Mouse (Mus musculus) liver, embryonic 12.5 days (tissue): ENCODE results near the gene Neu2. TPM values are rescaled to one million over a fixed set of nuclear protein-coding genes. Genes with fewer than 3 reads are reported as not detected.

Source experiments
- ATAC-seq: fragments of 200-750 bp; cut with Nextera tagmentation; 2 replicates; pipeline ENCODE4 v1.8.0; 2017; ENCODE audit warnings: moderate number of reproducible peaks, mild to moderate bottlenecking, moderate library complexity
- H3K27ac ChIP-seq: fragments of 300-500 bp; sonication (generic); 2 replicates; pipeline ENCODE4 v1.5.1; 2016; ENCODE audit warnings: mild to moderate bottlenecking
- H3K27me3 ChIP-seq: fragments of 300-500 bp; sonication (generic); replicated peaks from 2 replicates; pipeline ENCODE4 v1.6.1; 2016; ENCODE audit warnings: mild to moderate bottlenecking, moderate library complexity
- H3K36me3 ChIP-seq: fragments of 300-500 bp; sonication (generic); 2 replicates; pipeline ENCODE4 v1.6.1; 2016; ENCODE audit warnings: mild to moderate bottlenecking, moderate library complexity
- H3K4me1 ChIP-seq: fragments of 300-500 bp; sonication (generic); 2 replicates; pipeline ENCODE4 v1.6.1; 2016
- H3K4me2 ChIP-seq: fragments of 300-500 bp; sonication (generic); 2 replicates; pipeline ENCODE4 v1.6.1; 2016; ENCODE audit warnings: mild to moderate bottlenecking, moderate library complexity
- H3K4me3 ChIP-seq: fragments of 300-500 bp; sonication (generic); 2 replicates; pipeline ENCODE4 v1.5.1; 2016; ENCODE audit warnings: mild to moderate bottlenecking, moderate library complexity
- H3K9ac ChIP-seq: fragments of 300-500 bp; sonication (generic); 2 replicates; pipeline ENCODE4 v1.6.1; 2016; ENCODE audit warnings: mild to moderate bottlenecking, moderate library complexity
- H3K9me3 ChIP-seq: fragments of 300-500 bp; sonication (generic); replicated peaks from 2 replicates; pipeline ENCODE4 v1.6.1; 2016; ENCODE audit warnings: mild to moderate bottlenecking, moderate library complexity
- WGBS: fragments of 180-500 bp; shearing (Covaris S2); methylation state at CpG from one replicate; pipeline ENCODE4 v1.1.7; 2016; ENCODE audit not compliant: insufficient replicate concordance; 5-methylcytosine and 5-hydroxymethylcytosine counted together
- polyA plus RNA-seq: library from polyadenylated mRNA; unstranded; fragments of >200 nt; fragmentation: Nextera tagmentation; extraction: Ambion mirVana; gene quantifications from 2 replicates; pipeline ENCODE4 v1.2.1, GENCODE M21; 2016

The Neu2 gene
- polyA plus RNA-seq, 1 experiment from 2014 or later: 0.67 TPM

DNA sequence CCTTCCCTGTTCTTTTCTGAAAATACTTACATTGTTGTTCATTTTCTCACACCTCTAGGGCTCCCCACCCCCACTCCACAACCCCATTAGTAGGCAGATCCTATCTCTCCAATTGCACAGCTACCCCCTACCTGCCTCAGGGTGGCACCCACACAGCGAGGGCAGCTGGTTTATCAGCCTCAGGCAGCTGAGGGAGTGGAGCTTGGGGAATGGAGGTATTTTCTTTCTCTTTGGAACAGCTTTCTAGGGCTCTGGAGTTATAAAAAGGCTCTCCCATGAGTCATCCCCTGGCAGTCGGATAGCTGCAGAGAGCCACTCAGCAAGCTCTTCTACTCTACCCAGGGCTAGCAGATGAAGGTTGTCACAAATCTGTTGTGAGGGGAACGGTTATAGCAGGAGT, 84.6 kb downstream of the Neu2 start:
- WGBS: 44% methylated on average over 3 of the region's 3 CpGs
- H3K9ac ChIP-seq: no peak overlapping the region

DNA sequence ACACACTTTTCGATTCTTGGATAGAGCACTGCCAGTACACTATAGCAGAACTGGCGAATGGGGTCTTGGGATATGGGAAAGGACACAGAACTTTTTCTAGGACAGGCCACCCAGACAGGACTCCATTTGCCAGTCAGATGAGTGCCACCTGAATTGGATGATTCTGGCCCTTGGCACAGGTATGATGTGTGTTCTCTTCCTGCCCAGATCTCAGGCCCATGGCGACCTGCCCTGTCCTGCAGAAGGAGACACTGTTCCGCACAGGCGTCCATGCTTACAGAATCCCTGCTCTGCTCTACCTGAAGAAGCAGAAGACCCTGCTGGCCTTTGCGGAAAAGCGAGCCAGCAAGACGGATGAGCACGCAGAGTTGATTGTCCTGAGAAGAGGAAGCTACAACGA, 85.0 kb downstream of the Neu2 start:
- Histone ChIP-seq H3K27ac (no peak overlapping the region), H3K4me1 (0 out of 2 replicates have a peak, but pooled peaks cover 5% of the 10 kb centered on the region), H3K27me3 (no peaks in the 10 kb centered on the region), H3K4me2 (no peak overlapping the region), H3K9ac (no peak overlapping the region), H3K4me3 (no peak overlapping the region), H3K9me3 (no peaks in the 10 kb centered on the region), H3K36me3 (no peaks in the 10 kb centered on the region)
- 78% methylated on average over 10 of the region's 10 CpGs for WGBS
- ATAC-seq: no peak

More for the DNA sequence above, 84.6 kb downstream of the Neu2 start:
- no peaks in the 10 kb centered on the region for H3K27me3 ChIP-seq
- H3K4me1 ChIP-seq: 0 out of 2 replicates have a peak, but pooled peaks cover 5% of the 10 kb centered on the region
- no peak overlapping the region for H3K4me2 ChIP-seq
- H3K4me3 ChIP-seq: no peak overlapping the region
- no peaks in the 10 kb centered on the region for H3K36me3 ChIP-seq
- no peak overlapping the region for H3K27ac ChIP-seq
- H3K9me3 ChIP-seq: no peaks in the 10 kb centered on the region
- no peak for ATAC-seq

DNA sequence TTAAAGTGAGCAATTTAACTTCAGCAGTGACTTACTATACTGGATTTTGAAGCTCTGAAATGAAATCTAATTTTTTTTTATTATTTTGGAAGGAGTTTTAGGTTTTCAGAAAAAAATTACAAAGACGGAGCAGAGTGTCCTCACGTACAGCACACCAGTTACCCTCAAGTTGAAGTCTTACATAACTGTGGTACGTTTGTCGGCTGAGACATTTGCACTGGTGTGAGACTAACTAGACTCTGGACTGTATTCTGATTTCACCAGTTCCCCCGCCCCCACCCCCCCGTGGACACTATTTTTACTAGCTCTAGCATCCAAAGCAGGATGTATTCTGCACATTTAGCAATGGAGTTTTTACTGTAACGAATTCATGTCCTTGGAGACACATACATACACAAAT, 90.8 kb downstream of the Neu2 start:
- H3K27ac ChIP-seq: no peak overlapping the region
- H3K4me2 ChIP-seq: no peak overlapping the region
- no peak overlapping the region for H3K9ac ChIP-seq
- no peaks in the 10 kb centered on the region for H3K36me3 ChIP-seq
- H3K27me3 ChIP-seq: 0 out of 2 replicates have a peak, but pooled peaks cover 11% of the 10 kb centered on the region
- WGBS: 54% methylated on average over 7 of the region's 7 CpGs
- H3K4me3 ChIP-seq: no peak overlapping the region
- no peak for ATAC-seq
- H3K4me1 ChIP-seq: no peaks in the 10 kb centered on the region
- no peaks in the 10 kb centered on the region for H3K9me3 ChIP-seq

DNA sequence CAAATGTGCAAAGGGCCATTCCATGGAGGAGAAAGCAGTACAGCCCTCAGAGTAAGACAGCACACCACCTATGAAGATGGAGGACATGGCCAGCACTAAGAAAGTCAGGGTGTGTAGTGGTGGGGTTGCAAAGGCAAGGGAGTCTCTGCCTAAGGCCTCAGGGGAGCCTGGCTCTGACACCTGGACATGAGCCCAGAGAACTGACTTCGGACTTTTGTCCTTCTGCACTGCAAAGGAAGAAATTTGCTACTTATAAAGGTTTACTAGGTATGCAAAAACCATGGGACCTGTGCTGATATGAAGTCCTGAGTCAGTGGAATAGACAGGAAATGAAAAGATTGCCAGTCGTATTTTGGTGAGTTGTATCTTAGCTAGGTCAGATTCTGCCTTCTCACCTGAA, 92.1 kb downstream of the Neu2 start:
- H3K4me2 ChIP-seq: no peak overlapping the region

GRCm38 (mm10) chr1:87603389-87603788, 93.7 kb downstream of the Neu2 start:
- ATAC-seq: no peak
- 78% methylated on average over 5 of the region's 5 CpGs for WGBS
- H3K27me3 ChIP-seq: 0 out of 2 replicates have a peak, but pooled peaks cover 22% of the 10 kb centered on the region
- no peaks in the 10 kb centered on the region for H3K9me3 ChIP-seq
- H3K4me3 ChIP-seq: no peak overlapping the region
- H3K4me2 ChIP-seq: no peak overlapping the region
- H3K36me3 ChIP-seq: no peaks in the 10 kb centered on the region
- H3K9ac ChIP-seq: no peak overlapping the region
- H3K27ac ChIP-seq: no peak overlapping the region
- H3K4me1 ChIP-seq: no peaks in the 10 kb centered on the region

More for the DNA sequence above, 92.1 kb downstream of the Neu2 start:
- H3K27ac ChIP-seq: no peak overlapping the region
- ATAC-seq: no peak
- H3K36me3 ChIP-seq: no peaks in the 10 kb centered on the region
- 44% methylated on average over 2 of the region's 2 CpGs for WGBS
- 0 out of 2 replicates have a peak, but pooled peaks cover 15% of the 10 kb centered on the region for H3K27me3 ChIP-seq
- no peaks in the 10 kb centered on the region for H3K4me1 ChIP-seq
- no peak overlapping the region for H3K4me3 ChIP-seq
- H3K9me3 ChIP-seq: no peaks in the 10 kb centered on the region
- no peak overlapping the region for H3K9ac ChIP-seq

- H3K4me1 ChIP-seq: no peaks in the 10 kb centered on the region
- no peaks in the 10 kb centered on the region for H3K36me3 ChIP-seq
- H3K9me3 ChIP-seq: no peaks in the 10 kb centered on the region
- H3K4me3 ChIP-seq: no peak overlapping the region
- H3K9ac ChIP-seq: no peak overlapping the region
- H3K27me3 ChIP-seq: 0 out of 2 replicates have a peak, but pooled peaks cover 22% of the 10 kb centered on the region
- no peak overlapping the region for H3K4me2 ChIP-seq
- H3K27ac ChIP-seq: no peak overlapping the region
- 67% methylated on average over 2 of the region's 2 CpGs for WGBS
- no peak for ATAC-seq
Observed at GRCm38 (mm10) chr1:87605296-87605695, 95.6 kb downstream of the Neu2 start.

GRCm38 (mm10) chr1:87607385-87608091, 97.8 kb downstream of the Neu2 start:
- H3K4me2 ChIP-seq: no peak overlapping the region
- H3K27me3 ChIP-seq: 0 out of 2 replicates have a peak, but pooled peaks cover 22% of the 10 kb centered on the region
- no peak overlapping the region for H3K27ac ChIP-seq
- WGBS: 53% methylated on average over 21 of the region's 21 CpGs
- ATAC-seq: no peak
- H3K4me1 ChIP-seq: no peaks in the 10 kb centered on the region
- no peaks in the 10 kb centered on the region for H3K9me3 ChIP-seq
- H3K9ac ChIP-seq: no peak overlapping the region
- H3K36me3 ChIP-seq: no peaks in the 10 kb centered on the region
- H3K4me3 ChIP-seq: no peak overlapping the region

GRCm38 (mm10) chr1:87608416-87609046, 98.8 kb downstream of the Neu2 start:
- no peak overlapping the region for H3K4me2 ChIP-seq
- no peaks in the 10 kb centered on the region for H3K36me3 ChIP-seq
- H3K4me3 ChIP-seq: no peak overlapping the region
- WGBS: 30% methylated on average over 7 of the region's 7 CpGs
- no peaks in the 10 kb centered on the region for H3K4me1 ChIP-seq
- no peak overlapping the region for H3K9ac ChIP-seq
- H3K27ac ChIP-seq: no peak overlapping the region
- H3K9me3 ChIP-seq: no peaks in the 10 kb centered on the region
- ATAC-seq: peak; percentile 42; the same call in 1 of the 2 replicates
- H3K27me3 ChIP-seq: 0 out of 2 replicates have a peak, but pooled peaks cover 17% of the 10 kb centered on the region

- Histone ChIP-seq H3K4me2 (no peak overlapping the region), H3K4me1 (peaks cover 7% of the 10 kb centered on the region), H3K36me3 (no peaks in the 10 kb centered on the region), H3K27me3 (no peaks in the 10 kb centered on the region), H3K27ac (no peak overlapping the region), H3K9me3 (no peaks in the 10 kb centered on the region), H3K9ac (no peak overlapping the region), H3K4me3 (no peak overlapping the region)
- 68% methylated on average over 2 of the region's 2 CpGs for WGBS
- ATAC-seq: no peak
Observed at GRCm38 (mm10) chr1:87614576-87615295, 105.0 kb downstream of the Neu2 start.

DNA sequence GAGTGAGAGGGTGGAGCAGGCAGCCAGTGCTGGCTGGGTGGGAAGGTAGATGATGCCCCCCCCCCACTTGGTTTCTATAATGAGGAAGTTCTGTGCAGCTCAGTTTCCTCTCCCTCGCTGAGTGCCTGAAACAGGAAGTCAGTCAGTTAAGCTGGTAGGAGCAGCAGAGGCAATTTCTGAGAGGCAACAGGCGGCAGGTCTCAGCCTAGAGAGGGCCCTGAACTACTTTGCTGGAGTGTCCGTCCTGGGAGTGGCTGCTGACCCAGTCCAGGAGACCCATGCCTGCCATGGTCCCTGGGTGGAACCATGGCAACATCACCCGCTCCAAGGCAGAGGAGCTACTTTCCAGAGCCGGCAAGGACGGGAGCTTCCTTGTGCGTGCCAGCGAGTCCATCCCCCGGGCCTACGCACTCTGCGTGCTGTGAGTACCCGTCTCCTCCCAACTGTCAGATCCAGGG, 110.6 kb downstream of the Neu2 start, which contains the start of gene Inpp5d:
TSS of gene Inpp5d (plus strand) at position 102 of the 458 bp plus-strand sequence.
- Histone ChIP-seq H3K4me3 (peak within 1 kb of the TSS; percentile 60), H3K27me3 (no peaks in the 10 kb centered on the region), H3K4me1 (peaks cover 61% of the 10 kb centered on the region), H3K9me3 (no peaks in the 10 kb centered on the region), H3K4me2 (peak within 1 kb of the TSS; percentile 75), H3K36me3 (no peaks in the 10 kb centered on the region), H3K9ac (peak within 1 kb of the TSS; percentile 72), H3K27ac (peak within 1 kb of the TSS; percentile 74)
- peak; percentile 59 for ATAC-seq
- WGBS: 12% methylated on average over 12 of the region's 12 CpGs

DNA sequence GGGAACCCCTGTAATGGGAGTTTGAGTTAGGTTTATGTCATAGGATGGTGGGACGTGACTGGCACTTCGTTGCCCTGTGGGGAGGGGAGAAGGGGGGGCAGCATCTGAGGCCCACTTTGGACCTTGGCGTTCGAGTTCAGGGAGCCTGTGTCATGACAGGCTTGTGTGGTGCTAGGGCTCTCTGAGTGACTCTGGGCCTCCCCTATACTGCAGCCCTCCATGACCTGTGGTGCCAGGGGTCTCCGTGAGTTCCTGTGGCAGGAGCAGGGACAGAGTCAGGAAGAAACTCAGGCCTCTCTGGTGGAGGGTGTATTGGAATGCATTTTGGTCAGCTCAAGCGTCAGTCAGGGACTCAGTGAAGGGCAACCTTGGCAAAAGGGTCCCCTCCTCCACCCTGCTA, 111.0 kb downstream of the Neu2 start:
- H3K36me3 ChIP-seq: no peaks in the 10 kb centered on the region
- peak overlapping the region; percentile 74 for H3K27ac ChIP-seq
- no peaks in the 10 kb centered on the region for H3K9me3 ChIP-seq
- no peaks in the 10 kb centered on the region for H3K27me3 ChIP-seq
- 10% methylated on average over 6 of the region's 6 CpGs for WGBS
- H3K4me2 ChIP-seq: peak overlapping the region; percentile 75
- peak overlapping the region; percentile 60 for H3K4me3 ChIP-seq
- H3K4me1 ChIP-seq: peaks cover 66% of the 10 kb centered on the region
- peak; percentile 23 for ATAC-seq
- peak overlapping the region; percentile 72 for H3K9ac ChIP-seq
